Mouse (Mus musculus): ENCODE data around the gene Cacng5. TPM values are rescaled to one million over a fixed set of nuclear protein-coding genes. Genes with fewer than 3 reads are reported as not detected.

Gene Cacng5
- polyA plus RNA-seq, 2 experiments: 0.04 to 0.10 TPM

DNA sequence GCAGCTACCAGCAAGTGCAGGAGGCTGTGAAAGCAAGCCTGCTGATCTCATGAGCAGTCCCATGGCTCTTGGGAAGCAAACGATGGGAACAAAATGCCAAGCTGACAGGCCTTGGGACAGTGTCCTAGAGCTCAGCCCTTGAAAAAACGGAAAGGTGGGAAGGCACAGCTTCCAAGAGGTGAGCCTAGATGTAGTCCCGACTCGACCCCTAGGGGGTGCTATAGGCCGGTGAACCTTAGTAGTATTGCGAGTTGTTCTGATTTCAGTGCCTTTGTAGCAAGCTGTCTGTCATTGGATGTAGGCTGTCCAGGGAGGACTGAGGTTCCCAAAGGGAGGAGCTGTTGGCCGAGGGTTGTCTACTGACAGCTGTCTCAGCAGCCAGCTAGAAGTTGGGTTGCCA, 49.7 kb downstream of the Cacng5 start:
- DNase-seq (ENCODE audit: low spot score): peak; percentile 73
- Histone ChIP-seq H3K4me1 (ENCODE audit: control insufficient read depth, insufficient read depth, low read length) (no peaks in the 10 kb centered on the region), H3K4me3 (replicated peaks; ENCODE audit: low read length) (no peak overlapping the region), H3K4me2 (replicated peaks; ENCODE audit: low read depth, low read length, severe bottlenecking) (no peak overlapping the region), H3K27me3 (ENCODE audit: control insufficient read depth, insufficient read depth, low read length) (no peaks in the 10 kb centered on the region), H3K9me3 (ENCODE audit: control insufficient read depth, low read length) (no peaks in the 10 kb centered on the region), H3K27ac (replicated peaks; ENCODE audit: low read depth, low read length) (no peak overlapping the region), H3K9ac (ENCODE audit: low read depth, low read length, severe bottlenecking) (no peak overlapping the region), H3K36me3 (ENCODE audit: control insufficient read depth, insufficient read depth, low read length) (no peaks in the 10 kb centered on the region)
- no peak for TF ChIP-seq POLR2A (IDR thresholded peaks at IDR 0.05; ENCODE audit: borderline replicate concordance, extremely low read depth, insufficient read depth, insufficient read length)
- 19% methylated on average over 7 of the region's 7 CpGs for WGBS
- ATAC-seq (ENCODE audit: low FRiP score, low read depth): no peak

DNA sequence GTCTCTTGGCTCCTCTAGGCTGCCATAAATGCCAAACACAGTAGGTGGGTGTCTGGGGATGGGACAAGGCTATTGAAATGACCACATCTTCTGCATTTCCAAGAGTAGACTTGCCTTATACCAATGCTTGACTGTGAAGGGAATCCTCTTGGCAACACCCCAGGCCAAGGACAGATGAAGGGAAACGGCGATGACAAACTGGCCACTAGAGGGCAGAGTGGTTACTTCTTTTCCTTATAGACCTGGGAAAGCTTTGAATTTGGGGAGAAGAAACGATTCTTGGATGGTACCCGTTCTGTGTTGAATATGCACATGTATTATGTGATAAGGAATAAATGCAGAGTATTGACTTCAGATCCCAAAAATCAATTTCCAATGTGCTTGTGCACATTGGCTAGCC, 50.8 kb downstream of the Cacng5 start:
- Histone ChIP-seq H3K9me3 (ENCODE audit: control insufficient read depth, low read length) (no peaks in the 10 kb centered on the region), H3K4me3 (replicated peaks; ENCODE audit: low read length) (no peak overlapping the region), H3K9ac (ENCODE audit: low read depth, low read length, severe bottlenecking) (no peak overlapping the region), H3K4me1 (ENCODE audit: control insufficient read depth, insufficient read depth, low read length) (no peaks in the 10 kb centered on the region), H3K27me3 (ENCODE audit: control insufficient read depth, insufficient read depth, low read length) (no peaks in the 10 kb centered on the region), H3K4me2 (replicated peaks; ENCODE audit: low read depth, low read length, severe bottlenecking) (no peak overlapping the region), H3K27ac (replicated peaks; ENCODE audit: low read depth, low read length) (no peak overlapping the region), H3K36me3 (ENCODE audit: control insufficient read depth, insufficient read depth, low read length) (no peaks in the 10 kb centered on the region)
- ATAC-seq (ENCODE audit: low FRiP score, low read depth): no peak
- peak; percentile 93 for DNase-seq (ENCODE audit: low spot score)
- TF ChIP-seq POLR2A (IDR thresholded peaks at IDR 0.05; ENCODE audit: borderline replicate concordance, extremely low read depth, insufficient read depth, insufficient read length): no peak
- 1% methylated on average over 4 of the region's 4 CpGs for WGBS

DNA sequence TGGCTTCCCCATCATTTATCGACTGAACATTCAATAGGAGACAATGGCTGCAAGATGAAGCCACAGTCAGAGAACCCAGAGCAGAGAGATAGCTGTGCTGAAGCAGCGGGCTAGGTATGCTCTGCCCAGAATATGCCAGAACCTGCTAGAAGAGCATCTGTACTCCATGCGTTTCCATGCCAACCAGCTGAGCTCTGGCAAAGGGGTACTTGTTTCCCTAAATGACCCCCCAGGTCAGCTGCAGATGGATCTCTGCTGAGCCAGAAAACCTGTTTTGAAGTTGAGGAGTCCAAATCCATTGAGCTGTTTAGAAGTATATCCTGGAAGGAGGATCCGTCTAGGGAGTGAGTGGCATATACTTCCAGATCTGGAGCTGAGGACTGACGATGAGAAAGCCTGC, 53.1 kb downstream of the Cacng5 start:
- Histone ChIP-seq H3K27ac (replicated peaks; ENCODE audit: low read depth, low read length) (no peak overlapping the region), H3K4me2 (replicated peaks; ENCODE audit: low read depth, low read length, severe bottlenecking) (no peak overlapping the region), H3K9ac (ENCODE audit: low read depth, low read length, severe bottlenecking) (no peak overlapping the region), H3K9me3 (ENCODE audit: control insufficient read depth, low read length) (no peaks in the 10 kb centered on the region), H3K4me1 (ENCODE audit: control insufficient read depth, insufficient read depth, low read length) (no peaks in the 10 kb centered on the region), H3K27me3 (ENCODE audit: control insufficient read depth, insufficient read depth, low read length) (no peaks in the 10 kb centered on the region), H3K36me3 (ENCODE audit: control insufficient read depth, insufficient read depth, low read length) (no peaks in the 10 kb centered on the region), H3K4me3 (replicated peaks; ENCODE audit: low read length) (no peak overlapping the region)
- DNase-seq (ENCODE audit: low spot score) (no peak), ATAC-seq (ENCODE audit: low FRiP score, low read depth) (no peak)
- 72% methylated on average over 5 of the region's 5 CpGs for WGBS
- no peak for TF ChIP-seq POLR2A (IDR thresholded peaks at IDR 0.05; ENCODE audit: borderline replicate concordance, extremely low read depth, insufficient read depth, insufficient read length)

DNA sequence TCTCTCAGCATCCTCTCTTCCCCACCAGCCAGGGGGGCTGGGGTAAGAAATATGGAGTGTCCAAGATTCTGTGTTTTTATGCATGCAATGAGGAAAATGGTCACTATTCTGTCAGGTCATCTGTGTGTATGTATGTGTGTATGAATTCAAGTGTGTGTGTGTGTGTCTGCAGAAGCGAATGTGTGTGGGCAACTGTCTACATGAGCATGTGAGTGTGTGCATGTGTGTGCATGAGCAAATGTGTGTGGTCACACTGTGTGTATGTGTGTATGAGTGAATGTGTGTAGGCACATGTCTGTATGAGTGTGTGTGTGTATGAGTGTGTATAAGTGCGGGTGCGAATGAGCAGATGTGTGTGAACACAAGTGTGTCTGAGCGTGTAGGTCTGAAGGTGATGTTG, 55.0 kb downstream of the Cacng5 start:
- no peaks in the 10 kb centered on the region for H3K4me1 ChIP-seq (ENCODE audit: control insufficient read depth, insufficient read depth, low read length)
- H3K4me3 ChIP-seq (replicated peaks; ENCODE audit: low read length): no peak overlapping the region
- no peak for DNase-seq (ENCODE audit: low spot score)
- no peak for TF ChIP-seq POLR2A (IDR thresholded peaks at IDR 0.05; ENCODE audit: borderline replicate concordance, extremely low read depth, insufficient read depth, insufficient read length)
- no peaks in the 10 kb centered on the region for H3K36me3 ChIP-seq (ENCODE audit: control insufficient read depth, insufficient read depth, low read length)
- WGBS: 97% methylated on average over 4 of the region's 4 CpGs
- no peak overlapping the region for H3K4me2 ChIP-seq (replicated peaks; ENCODE audit: low read depth, low read length, severe bottlenecking)
- H3K27me3 ChIP-seq (ENCODE audit: control insufficient read depth, insufficient read depth, low read length): no peaks in the 10 kb centered on the region
- no peaks in the 10 kb centered on the region for H3K9me3 ChIP-seq (ENCODE audit: control insufficient read depth, low read length)
- no peak overlapping the region for H3K27ac ChIP-seq (replicated peaks; ENCODE audit: low read depth, low read length)
- no peak for ATAC-seq (ENCODE audit: low FRiP score, low read depth)
- H3K9ac ChIP-seq (ENCODE audit: low read depth, low read length, severe bottlenecking): no peak overlapping the region

DNA sequence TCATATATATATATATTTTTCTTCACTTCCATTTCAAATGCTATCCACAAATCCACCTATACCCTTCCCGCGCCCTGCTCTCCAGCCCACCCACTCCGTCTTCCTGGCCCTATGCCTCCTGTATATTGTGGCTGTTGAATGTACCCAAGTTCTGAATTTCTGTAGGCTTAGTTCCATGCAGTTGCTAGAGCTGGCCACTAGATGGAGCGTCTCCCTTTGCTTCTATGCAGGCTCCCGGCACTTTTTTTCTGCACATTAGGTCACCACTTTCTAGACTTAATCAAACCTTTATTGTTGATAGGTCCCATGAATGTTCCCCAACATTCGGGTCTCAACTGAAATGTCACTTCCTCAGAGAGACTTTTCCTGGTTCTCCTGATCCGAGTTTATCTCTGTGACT, 55.6 kb downstream of the Cacng5 start:
- H3K27me3 ChIP-seq (ENCODE audit: control insufficient read depth, insufficient read depth, low read length): no peaks in the 10 kb centered on the region
- no peak for TF ChIP-seq POLR2A (IDR thresholded peaks at IDR 0.05; ENCODE audit: borderline replicate concordance, extremely low read depth, insufficient read depth, insufficient read length)
- no peak overlapping the region for H3K4me3 ChIP-seq (replicated peaks; ENCODE audit: low read length)
- H3K4me2 ChIP-seq (replicated peaks; ENCODE audit: low read depth, low read length, severe bottlenecking): no peak overlapping the region
- no peaks in the 10 kb centered on the region for H3K9me3 ChIP-seq (ENCODE audit: control insufficient read depth, low read length)
- WGBS: 28% methylated on average over 7 of the region's 7 CpGs
- ATAC-seq (ENCODE audit: low FRiP score, low read depth): no peak
- peak; percentile 77 for DNase-seq (ENCODE audit: low spot score)
- no peak overlapping the region for H3K27ac ChIP-seq (replicated peaks; ENCODE audit: low read depth, low read length)
- no peaks in the 10 kb centered on the region for H3K4me1 ChIP-seq (ENCODE audit: control insufficient read depth, insufficient read depth, low read length)
- H3K36me3 ChIP-seq (ENCODE audit: control insufficient read depth, insufficient read depth, low read length): no peaks in the 10 kb centered on the region
- H3K9ac ChIP-seq (ENCODE audit: low read depth, low read length, severe bottlenecking): no peak overlapping the region

DNA sequence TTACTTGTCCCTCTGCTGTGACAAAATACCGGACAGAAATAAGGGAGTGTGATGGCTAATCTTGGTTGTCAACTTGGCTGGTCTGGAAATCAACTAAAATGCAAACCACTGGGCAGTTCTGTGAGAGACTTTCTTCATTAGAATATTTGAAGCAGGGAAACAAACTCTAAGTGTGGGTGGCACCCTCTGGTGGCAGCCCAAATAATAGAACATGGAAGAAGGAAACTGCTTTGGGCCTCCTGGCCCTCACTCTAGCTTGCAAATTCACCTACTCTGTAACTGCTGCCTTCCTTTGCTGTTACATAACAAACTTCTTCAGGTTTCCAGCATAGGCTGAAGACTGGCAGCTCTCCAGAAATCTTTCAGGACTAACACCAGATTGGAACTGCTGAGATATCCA, 61.8 kb downstream of the Cacng5 start:
- peak; percentile 38 for DNase-seq (ENCODE audit: low spot score)

More for the DNA sequence above, 61.8 kb downstream of the Cacng5 start:
- Histone ChIP-seq H3K36me3 (ENCODE audit: control insufficient read depth, insufficient read depth, low read length) (no peaks in the 10 kb centered on the region), H3K4me1 (ENCODE audit: control insufficient read depth, insufficient read depth, low read length) (no peaks in the 10 kb centered on the region), H3K9ac (ENCODE audit: low read depth, low read length, severe bottlenecking) (no peak overlapping the region), H3K4me3 (replicated peaks; ENCODE audit: low read length) (no peak overlapping the region), H3K27ac (replicated peaks; ENCODE audit: low read depth, low read length) (no peak overlapping the region), H3K9me3 (ENCODE audit: control insufficient read depth, low read length) (no peaks in the 10 kb centered on the region), H3K4me2 (replicated peaks; ENCODE audit: low read depth, low read length, severe bottlenecking) (no peak overlapping the region), H3K27me3 (ENCODE audit: control insufficient read depth, insufficient read depth, low read length) (no peaks in the 10 kb centered on the region)
- WGBS: 30% methylated on average over 1 of the region's 1 CpGs
- no peak for ATAC-seq (ENCODE audit: low FRiP score, low read depth)
- TF ChIP-seq POLR2A (IDR thresholded peaks at IDR 0.05; ENCODE audit: borderline replicate concordance, extremely low read depth, insufficient read depth, insufficient read length): no peak
